Mouse (Mus musculus) hindbrain, embryonic 10.5 days (tissue): ENCODE data around the gene Tnfrsf18. TPM values are rescaled to one million over a fixed set of nuclear protein-coding genes. Genes with fewer than 3 reads are reported as not detected.
A peak's percentile ranks its signal among the peaks of the same experiment; 100 is the strongest.

Experiments used
- DNase-seq: peaks from one replicate; pipeline ENCODE4 v3.0.0-alpha.2; 2017; ENCODE audit warnings: low spot score
- H3K27ac ChIP-seq: fragments of 300-500 bp; sonication (generic); 2 replicates; pipeline ENCODE4 v1.5.1; 2016; ENCODE audit warnings: mild to moderate bottlenecking, moderate library complexity
- H3K27me3 ChIP-seq: fragments of 300-500 bp; sonication (generic); 2 replicates; pipeline ENCODE4 v1.6.1; 2016; ENCODE audit warnings: mild to moderate bottlenecking; ENCODE audit not compliant: poor library complexity, insufficient read depth, severe bottlenecking
- H3K36me3 ChIP-seq: fragments of 300-500 bp; sonication (generic); 2 replicates; pipeline ENCODE4 v1.6.1; 2016; ENCODE audit warnings: mild to moderate bottlenecking, moderate library complexity
- H3K4me1 ChIP-seq: fragments of 300-500 bp; sonication (generic); replicated peaks from 2 replicates; pipeline ENCODE4 v1.6.1; 2016; ENCODE audit warnings: mild to moderate bottlenecking
- H3K4me3 ChIP-seq: fragments of 300-500 bp; sonication (generic); 2 replicates; pipeline ENCODE4 v1.5.1; 2016; ENCODE audit warnings: mild to moderate bottlenecking, moderate library complexity
- H3K9me3 ChIP-seq: fragments of 300-500 bp; sonication (generic); 2 replicates; pipeline ENCODE4 v1.6.1; 2016; ENCODE audit warnings: mild to moderate bottlenecking, moderate library complexity
- WGBS: fragments of 180-500 bp; shearing (Covaris S2); methylation state at CpG from one replicate; pipeline ENCODE4 v1.1.7; 2016; 5-methylcytosine and 5-hydroxymethylcytosine counted together
- polyA plus RNA-seq: library from polyadenylated mRNA; unstranded; fragments of >200 nt; fragmentation: Nextera tagmentation; extraction: Ambion mirVana; gene quantifications from 2 replicates; pipeline ENCODE4 v1.2.1, GENCODE M21; 2016

Gene Tnfrsf18
- polyA plus RNA-seq, 1 experiment from 2014 or later, result 1.4 TPM

GRCm38 (mm10) chr4:156019771-156020170 is 6.2 kb upstream of the Tnfrsf18 start:
- H3K4me1 ChIP-seq, result no peaks in the 10 kb centered on the region
- DNase-seq, result no peak
- H3K9me3 ChIP-seq, result no peaks in the 10 kb centered on the region
- H3K36me3 ChIP-seq, result peaks cover 45% of the 10 kb centered on the region
- no peak overlapping the region for H3K27ac ChIP-seq
- WGBS, result 90% methylated on average over 12 of the region's 12 CpGs
- H3K4me3 ChIP-seq, result no peak overlapping the region
- H3K27me3 ChIP-seq, result no peaks in the 10 kb centered on the region

- H3K27ac ChIP-seq, result no peak overlapping the region
- H3K4me3 ChIP-seq, result no peak overlapping the region
- H3K27me3 ChIP-seq, result no peaks in the 10 kb centered on the region
- no peaks in the 10 kb centered on the region for H3K4me1 ChIP-seq
- H3K36me3 ChIP-seq, result peaks cover 39% of the 10 kb centered on the region
- no peak for DNase-seq
- no peaks in the 10 kb centered on the region for H3K9me3 ChIP-seq
- 78% methylated on average over 3 of the region's 3 CpGs for whole genome bisulfite sequencing
These were observed 4.6 kb upstream of the Tnfrsf18 start for GRCm38 (mm10) chr4:156021381-156021780.

- WGBS, result 81% methylated on average over 9 of the region's 9 CpGs
- Histone ChIP-seq H3K27me3 (no peaks in the 10 kb centered on the region), H3K9me3 (no peaks in the 10 kb centered on the region), H3K4me3 (no peak overlapping the region), H3K4me1 (no peaks in the 10 kb centered on the region), H3K36me3 (peaks cover 42% of the 10 kb centered on the region), H3K27ac (no peak overlapping the region)
- no peak for DNase-seq
These were observed 4.0 kb upstream of the Tnfrsf18 start for GRCm38 (mm10) chr4:156021942-156022419.

GRCm38 (mm10) chr4:156023520-156023919 is 2.4 kb upstream of the Tnfrsf18 start:
- Histone ChIP-seq H3K4me1 (no peaks in the 10 kb centered on the region), H3K9me3 (no peaks in the 10 kb centered on the region), H3K4me3 (no peak overlapping the region), H3K27ac (no peak overlapping the region), H3K36me3 (peaks cover 56% of the 10 kb centered on the region), H3K27me3 (no peaks in the 10 kb centered on the region)
- DNase-seq, result no peak
- 84% methylated on average over 9 of the region's 9 CpGs for WGBS

GRCm38 (mm10) chr4:156024184-156024583 is 1.8 kb upstream of the Tnfrsf18 start:
- Histone ChIP-seq H3K9me3 (no peaks in the 10 kb centered on the region), H3K4me1 (no peaks in the 10 kb centered on the region), H3K36me3 (peaks cover 62% of the 10 kb centered on the region), H3K27ac (no peak overlapping the region), H3K27me3 (no peaks in the 10 kb centered on the region), H3K4me3 (no peak overlapping the region)
- WGBS, result 93% methylated on average over 7 of the region's 7 CpGs
- no peak for DNase-seq

- 92% methylated on average over 7 of the region's 7 CpGs for whole genome bisulfite sequencing
These were observed 2.6 kb downstream of the Tnfrsf18 start for GRCm38 (mm10) chr4:156028580-156028979.

GRCm38 (mm10) chr4:156030651-156031118 is 4.7 kb downstream of the Tnfrsf18 start:
- H3K27me3 ChIP-seq, result peaks cover 19% of the 10 kb centered on the region
- peaks cover 39% of the 10 kb centered on the region for H3K36me3 ChIP-seq
- no peaks in the 10 kb centered on the region for H3K9me3 ChIP-seq
- WGBS, result 70% methylated on average over 9 of the region's 9 CpGs
- peak overlapping the region; percentile 53 for H3K4me3 ChIP-seq
- peaks cover 48% of the 10 kb centered on the region for H3K4me1 ChIP-seq
- H3K27ac ChIP-seq, result peak overlapping the region; percentile 92
- DNase-seq, result no peak

More at GRCm38 (mm10) chr4:156028580-156028979, 2.6 kb downstream of the Tnfrsf18 start:
- Histone ChIP-seq H3K36me3 (peaks cover 42% of the 10 kb centered on the region), H3K4me1 (peaks cover 33% of the 10 kb centered on the region), H3K4me3 (no peak overlapping the region), H3K27ac (no peak overlapping the region), H3K9me3 (no peaks in the 10 kb centered on the region), H3K27me3 (no peaks in the 10 kb centered on the region)
- DNase-seq, result no peak

GRCm38 (mm10) chr4:156031255-156031592 is 5.3 kb downstream of the Tnfrsf18 start:
- H3K27ac ChIP-seq, result peak overlapping the region; percentile 92
- peaks cover 50% of the 10 kb centered on the region for H3K4me1 ChIP-seq
- H3K27me3 ChIP-seq, result peaks cover 25% of the 10 kb centered on the region
- H3K36me3 ChIP-seq, result peaks cover 34% of the 10 kb centered on the region
- no peak for DNase-seq
- peak overlapping the region; percentile 53 for H3K4me3 ChIP-seq
- 2% methylated on average over 7 of the region's 7 CpGs for WGBS
- no peaks in the 10 kb centered on the region for H3K9me3 ChIP-seq

- WGBS, result 1% methylated on average over 24 of the region's 24 CpGs
- peak; percentile 87 for DNase-seq
These were observed 5.8 kb downstream of the Tnfrsf18 start for GRCm38 (mm10) chr4:156031593-156032391.

GRCm38 (mm10) chr4:156032856-156033255 is 6.9 kb downstream of the Tnfrsf18 start:
- peak overlapping the region; percentile 53; the same call in 1 of the 2 replicates for H3K4me3 ChIP-seq
- peaks cover 18% of the 10 kb centered on the region for H3K36me3 ChIP-seq
- WGBS, result 83% methylated on average over 4 of the region's 4 CpGs
- DNase-seq, result no peak
- peaks cover 50% of the 10 kb centered on the region for H3K4me1 ChIP-seq
- H3K9me3 ChIP-seq, result no peaks in the 10 kb centered on the region
- peaks cover 31% of the 10 kb centered on the region for H3K27me3 ChIP-seq
- H3K27ac ChIP-seq, result peak overlapping the region; percentile 92

More at GRCm38 (mm10) chr4:156031593-156032391, 5.8 kb downstream of the Tnfrsf18 start:
- Histone ChIP-seq H3K4me1 (peaks cover 50% of the 10 kb centered on the region), H3K36me3 (peaks cover 28% of the 10 kb centered on the region), H3K27ac (peak overlapping the region; percentile 92), H3K4me3 (peak overlapping the region; percentile 53), H3K9me3 (no peaks in the 10 kb centered on the region), H3K27me3 (peaks cover 30% of the 10 kb centered on the region)

GRCm38 (mm10) chr4:156033476-156034119 is 7.6 kb downstream of the Tnfrsf18 start:
- H3K4me1 ChIP-seq, result peaks cover 50% of the 10 kb centered on the region
- no peak overlapping the region for H3K4me3 ChIP-seq
- no peak overlapping the region for H3K27ac ChIP-seq
- H3K36me3 ChIP-seq, result peaks cover 10% of the 10 kb centered on the region
- H3K9me3 ChIP-seq, result no peaks in the 10 kb centered on the region
- 51% methylated on average over 6 of the region's 6 CpGs for WGBS
- peak; percentile 42 for DNase-seq
- H3K27me3 ChIP-seq, result peaks cover 31% of the 10 kb centered on the region

- peaks cover 50% of the 10 kb centered on the region for H3K4me1 ChIP-seq
- DNase-seq, result no peak
- peaks cover 31% of the 10 kb centered on the region for H3K27me3 ChIP-seq
- H3K36me3 ChIP-seq, result peaks cover 4% of the 10 kb centered on the region
- 51% methylated on average over 4 of the region's 4 CpGs for WGBS
- no peaks in the 10 kb centered on the region for H3K9me3 ChIP-seq
- H3K27ac ChIP-seq, result peak overlapping the region; percentile 5; the same call in 1 of the 2 replicates
- peak overlapping the region; percentile 46 for H3K4me3 ChIP-seq
These were observed 8.3 kb downstream of the Tnfrsf18 start for GRCm38 (mm10) chr4:156034301-156034700.

GRCm38 (mm10) chr4:156034901-156035300 is 8.9 kb downstream of the Tnfrsf18 start:
- Histone ChIP-seq H3K27me3 (peaks cover 31% of the 10 kb centered on the region), H3K9me3 (no peaks in the 10 kb centered on the region), H3K36me3 (no peaks in the 10 kb centered on the region; the same call in 1 of the 2 replicates), H3K4me3 (peak overlapping the region; percentile 46), H3K4me1 (peaks cover 50% of the 10 kb centered on the region), H3K27ac (peak overlapping the region; percentile 5; the same call in 1 of the 2 replicates)
- DNase-seq, result peak; percentile 31
- WGBS, result 4% methylated on average over 25 of the region's 25 CpGs
